Mouse (Mus musculus) intestine, embryonic 14.5 days (tissue): Measurements from ENCODE around the gene Bcl2a1b. TPM values are rescaled to one million over a fixed set of nuclear protein-coding genes. Genes with fewer than 3 reads are reported as not detected.

ENCODE experiments used
- polyA plus RNA-seq: library from polyadenylated mRNA; unstranded; fragments of >200 nt; fragmentation: Nextera tagmentation; extraction: Ambion mirVana; gene quantifications from 2 replicates; pipeline ENCODE4 v1.2.1, GENCODE M21; 2014

The Bcl2a1b gene
- polyA plus RNA-seq, 1 experiment from 2014 or later: 4.0 TPM

Other genes starting within 250 kb of the Bcl2a1b start
- 1.3 and 2.3 TPM in 2 replicates for gene Bcl2a1a, start 242.3 kb upstream of the Bcl2a1b start, polyA plus RNA-seq
- not detected in 2 replicates for gene Trim43b, start 106.4 kb upstream of the Bcl2a1b start, polyA plus RNA-seq
- gene Gm29094, start 170 bp downstream of the Bcl2a1b start, polyA plus RNA-seq: not detected in 2 replicates
- 24.0 and 26.0 TPM in 2 replicates for gene Mthfs, start 11.5 kb downstream of the Bcl2a1b start, polyA plus RNA-seq